Comparison of ENCODE assay signal across 8 mouse cellular contexts in genomic region chr10:121364306-121364705, GRCm38 (mm10). TPM values are rescaled to one million over a fixed set of nuclear protein-coding genes. Genes with fewer than 3 reads are reported as not detected.
A peak's percentile ranks its signal among the peaks of the same experiment; 100 is the strongest.
DNase-seq lines count a peak whose midpoint lies in the region; ATAC-seq and TF ChIP-seq lines count a peak whose summit lies in the region.

No protein-coding gene starts in this region.

- H3K36me3 ChIP-seq in lung, postnatal 0 days (ENCODE audit: insufficient read depth, low read length): no peaks in the 10 kb centered on the region
- 0 out of 2 replicates have a peak, but pooled peaks cover 4% of the 10 kb centered on the region for H3K36me3 ChIP-seq in embryonic facial prominence, embryonic 12.5 days
- no peaks in the 10 kb centered on the region for H3K36me3 ChIP-seq in kidney, embryonic 16.5 days (ENCODE audit: insufficient read depth, low read length)
- no peaks in the 10 kb centered on the region for H3K36me3 ChIP-seq in neural tube, embryonic 14.5 days (ENCODE audit: control insufficient read depth, insufficient read depth, low read length)

- no peak for ATAC-seq in lung, postnatal 0 days
- no peak for ATAC-seq in embryonic facial prominence, embryonic 12.5 days (ENCODE audit: insufficient number of reproducible peaks, insufficient read depth, low FRiP score, low TSS enrichment)
- ATAC-seq in kidney, embryonic 16.5 days (ENCODE audit: low FRiP score, low TSS enrichment): 0 out of 2 replicates have a peak, but pooled peaks have one; percentile 16
- ATAC-seq in neural tube, embryonic 14.5 days (ENCODE audit: low read depth): 0 out of 2 replicates have a peak, but pooled peaks have one; percentile 25
- no peak for ATAC-seq in megakaryocyte progenitor cell, adult 5-6 weeks (replicated peaks; ENCODE audit: poor library complexity)
- no peak for ATAC-seq in frontal cortex, adult (ENCODE audit: low TSS enrichment)

- no peaks in the 10 kb centered on the region for H3K9me3 ChIP-seq in lung, postnatal 0 days (ENCODE audit: low read length)
- no peaks in the 10 kb centered on the region for H3K9me3 ChIP-seq in embryonic facial prominence, embryonic 12.5 days
- H3K9me3 ChIP-seq in kidney, embryonic 16.5 days (ENCODE audit: low read length): no peaks in the 10 kb centered on the region
- no peaks in the 10 kb centered on the region for H3K9me3 ChIP-seq in neural tube, embryonic 14.5 days (ENCODE audit: control insufficient read depth, low read length)

- no peak for DNase-seq in lung, postnatal 0 days (ENCODE audit: low spot score)
- no peak for DNase-seq in lung, postnatal 14 days
- DNase-seq in gastrocnemius, postnatal 10 days: no peak

- H3K9ac ChIP-seq in lung, postnatal 0 days (replicated peaks; ENCODE audit: low read depth): no peak overlapping the region
- H3K9ac ChIP-seq in embryonic facial prominence, embryonic 12.5 days: peak overlapping the region; percentile 49
- peak overlapping the region; percentile 57 for H3K9ac ChIP-seq in kidney, embryonic 16.5 days (replicated peaks; ENCODE audit: low read length)
- peak overlapping the region; percentile 69; the same call in 1 of the 2 replicates for H3K9ac ChIP-seq in neural tube, embryonic 14.5 days (replicated peaks; ENCODE audit: low read depth, low read length)

- peak overlapping the region; percentile 88 for H3K4me2 ChIP-seq in lung, postnatal 0 days (replicated peaks; ENCODE audit: low read depth, low read length)
- H3K4me2 ChIP-seq in embryonic facial prominence, embryonic 12.5 days (replicated peaks): peak overlapping the region; percentile 86
- peak overlapping the region; percentile 88 for H3K4me2 ChIP-seq in kidney, embryonic 16.5 days (replicated peaks; ENCODE audit: low read depth, low read length)
- peak overlapping the region; percentile 85 for H3K4me2 ChIP-seq in neural tube, embryonic 14.5 days (ENCODE audit: low read depth, low read length)

- H3K27ac ChIP-seq in lung, postnatal 0 days (ENCODE audit: low read length): no peak overlapping the region
- no peak overlapping the region for H3K27ac ChIP-seq in embryonic facial prominence, embryonic 12.5 days
- H3K27ac ChIP-seq in kidney, embryonic 16.5 days (ENCODE audit: low read length): no peak overlapping the region; the same call in 1 of the 2 replicates
- no peak overlapping the region for H3K27ac ChIP-seq in neural tube, embryonic 14.5 days (ENCODE audit: low read depth, low read length)

- peaks cover 8% of the 10 kb centered on the region; the same call in 1 of the 2 replicates for H3K4me1 ChIP-seq in lung, postnatal 0 days (ENCODE audit: insufficient read depth, low read depth, low read length)
- peaks cover 19% of the 10 kb centered on the region for H3K4me1 ChIP-seq in embryonic facial prominence, embryonic 12.5 days
- peaks cover 12% of the 10 kb centered on the region for H3K4me1 ChIP-seq in kidney, embryonic 16.5 days (ENCODE audit: insufficient read depth, low read length)
- H3K4me1 ChIP-seq in neural tube, embryonic 14.5 days (ENCODE audit: control insufficient read depth, insufficient read depth, low read length): peaks cover 7% of the 10 kb centered on the region; the same call in 1 of the 2 replicates

- no peaks in the 10 kb centered on the region for H3K27me3 ChIP-seq in lung, postnatal 0 days (replicated peaks; ENCODE audit: insufficient read depth, low read length)
- no peaks in the 10 kb centered on the region for H3K27me3 ChIP-seq in embryonic facial prominence, embryonic 12.5 days
- no peaks in the 10 kb centered on the region for H3K27me3 ChIP-seq in kidney, embryonic 16.5 days (ENCODE audit: insufficient read depth, low read length)
- H3K27me3 ChIP-seq in neural tube, embryonic 14.5 days (ENCODE audit: control insufficient read depth, insufficient read depth, low read length): no peaks in the 10 kb centered on the region

- TF ChIP-seq CTCF in lung, postnatal 0 days (IDR thresholded peaks at IDR 0.05): no peak

- no peak for TF ChIP-seq EP300 in lung, postnatal 0 days (IDR thresholded peaks at IDR 0.05)

- peak overlapping the region; percentile 89 for H3K4me3 ChIP-seq in lung, postnatal 0 days (ENCODE audit: low read depth, low read length)
- peak overlapping the region; percentile 95 for H3K4me3 ChIP-seq in embryonic facial prominence, embryonic 12.5 days
- H3K4me3 ChIP-seq in kidney, embryonic 16.5 days (ENCODE audit: low read length): peak overlapping the region; percentile 87
- peak overlapping the region; percentile 79 for H3K4me3 ChIP-seq in neural tube, embryonic 14.5 days (ENCODE audit: low read depth, low read length)

- WGBS in lung, postnatal 0 days: 22% methylated on average over 15 of the region's 15 CpGs
- WGBS in embryonic facial prominence, embryonic 12.5 days: 28% methylated on average over 15 of the region's 15 CpGs
- WGBS in kidney, embryonic 16.5 days: 28% methylated on average over 15 of the region's 15 CpGs
- 30% methylated on average over 15 of the region's 15 CpGs for WGBS in neural tube, embryonic 14.5 days

RNA-seq across cellular contexts. Expression of gene Gns, which starts 0.6 kb away (rescaled TPM):
- polyA plus RNA-seq in lung, postnatal 0 days (2015; fragmentation: Nextera tagmentation; extraction: Ambion mirVana): 40.8 and 41.4 TPM in 2 replicates
- polyA plus RNA-seq in embryonic facial prominence, embryonic 12.5 days (2016; fragmentation: Nextera tagmentation; extraction: Ambion mirVana): 53.4 and 55.6 TPM in 2 replicates
- polyA plus RNA-seq in kidney, embryonic 16.5 days (2015; fragmentation: Nextera tagmentation; extraction: Ambion mirVana): 52.4 and 58.5 TPM in 2 replicates
- polyA plus RNA-seq in neural tube, embryonic 14.5 days (2014; fragmentation: Nextera tagmentation; extraction: Ambion mirVana): 50.3 and 59.9 TPM in 2 replicates
- 10 to 100 TPM; 43.5 to 57.5 TPM for total RNA-seq in gastrocnemius, postnatal 10 days (2021)
- total RNA-seq in megakaryocyte progenitor cell, adult 5-6 weeks (2015): 12.1 and 12.6 TPM in 2 replicates
- total RNA-seq in megakaryocyte progenitor cell, adult 5-6 weeks (2017): 10.6 and 12.0 TPM in 2 replicates

RNA-seq across cellular contexts. Expression of gene Tbc1d30, which starts 13.2 kb away (rescaled TPM):
- polyA plus RNA-seq in lung, postnatal 0 days (2015; fragmentation: Nextera tagmentation; extraction: Ambion mirVana): 4.2 and 4.4 TPM in 2 replicates
- polyA plus RNA-seq in embryonic facial prominence, embryonic 12.5 days (2016; fragmentation: Nextera tagmentation; extraction: Ambion mirVana): 2.0 and 2.8 TPM in 2 replicates
- polyA plus RNA-seq in kidney, embryonic 16.5 days (2015; fragmentation: Nextera tagmentation; extraction: Ambion mirVana): 0.80 and 0.95 TPM in 2 replicates
- 27.2 and 31.4 TPM in 2 replicates for polyA plus RNA-seq in neural tube, embryonic 14.5 days (2014; fragmentation: Nextera tagmentation; extraction: Ambion mirVana)
- under 1 TPM; 0.86 to 0.87 TPM for total RNA-seq in gastrocnemius, postnatal 10 days (2021)
- total RNA-seq in megakaryocyte progenitor cell, adult 5-6 weeks (2015): 0.51 and 0.59 TPM in 2 replicates
- 1.3 TPM in 1 of 2 replicates, not detected in the other for total RNA-seq in megakaryocyte progenitor cell, adult 5-6 weeks (2017)

Comparison
In these comparisons a context has a peak if more than half of its experiments do, and no peak if none do; other contexts are left out.
1. ATAC-seq: peak in kidney, embryonic 16.5 days (single experiment) and neural tube, embryonic 14.5 days (single experiment); none in lung, postnatal 0 days (single experiment), embryonic facial prominence, embryonic 12.5 days (single experiment), megakaryocyte progenitor cell, adult 5-6 weeks (single experiment) and frontal cortex, adult (single experiment).
2. Peak in every context shown above with its lines, with median percentiles within 50 percentile points of each other: H3K4me2 ChIP-seq and H3K4me3 ChIP-seq.